Mouse (Mus musculus) hindbrain, embryonic 14.5 days (tissue): ENCODE results near the gene Arl5c. TPM values are rescaled to one million over a fixed set of nuclear protein-coding genes. Genes with fewer than 3 reads are reported as not detected.

Experiments
- ATAC-seq: fragments of 200-750 bp; cut with Nextera tagmentation; 2 replicates; pipeline ENCODE4 v1.8.0; 2017; ENCODE audit warnings: moderate number of reproducible peaks, mild to moderate bottlenecking, moderate TSS enrichment, moderate library complexity; ENCODE audit not compliant: low FRiP score
- DNase-seq: peaks from one replicate; pipeline ENCODE4 v3.0.0-alpha.2; 2015; ENCODE audit warnings: low spot score
- H3K27ac ChIP-seq: fragments of 300-500 bp; sonication (generic); 2 replicates; pipeline ENCODE4 v1.5.1; 2014; ENCODE audit warnings: mild to moderate bottlenecking, moderate library complexity
- H3K27me3 ChIP-seq: fragments of 300-500 bp; sonication (generic); 2 replicates; pipeline ENCODE4 v1.6.1; 2014; ENCODE audit warnings: mild to moderate bottlenecking, low read length, mixed read lengths; ENCODE audit not compliant: control insufficient read depth, insufficient read depth
- H3K36me3 ChIP-seq: fragments of 300-500 bp; sonication (generic); replicated peaks from 2 replicates; pipeline ENCODE4 v1.6.1; 2014; ENCODE audit not compliant: control insufficient read depth, insufficient read depth
- H3K4me1 ChIP-seq: fragments of 300-500 bp; sonication (generic); replicated peaks from 2 replicates; pipeline ENCODE4 v1.6.1; 2014; ENCODE audit warnings: antibody characterized with exemption, low read length, mixed read lengths; ENCODE audit not compliant: control insufficient read depth, insufficient read depth
- H3K4me2 ChIP-seq: fragments of 300-500 bp; sonication (generic); replicated peaks from 2 replicates; pipeline ENCODE4 v1.6.1; 2014; ENCODE audit warnings: mild to moderate bottlenecking, moderate library complexity
- H3K4me3 ChIP-seq: fragments of 300-500 bp; sonication (generic); replicated peaks from 2 replicates; pipeline ENCODE4 v1.5.1; 2014; ENCODE audit warnings: mild to moderate bottlenecking, low read length
- H3K9ac ChIP-seq: fragments of 300-500 bp; sonication (generic); 2 replicates; pipeline ENCODE4 v1.6.1; 2014
- H3K9me3 ChIP-seq: fragments of 300-500 bp; sonication (generic); 2 replicates; pipeline ENCODE4 v1.6.1; 2016; ENCODE audit warnings: low read length; ENCODE audit not compliant: control insufficient read depth
- WGBS: fragments of 180-500 bp; shearing (Covaris S2); extraction: QIAGEN DNeasy Blood & Tissue Kit; methylation state at CpG from one replicate; pipeline ENCODE4 v1.1.7; 2014; 5-methylcytosine and 5-hydroxymethylcytosine counted together
- polyA plus RNA-seq: library from polyadenylated mRNA; unstranded; fragments of >200 nt; fragmentation: Nextera tagmentation; extraction: Ambion mirVana; gene quantifications from 2 replicates; pipeline ENCODE4 v1.2.1, GENCODE M21; 2014

Arl5c gene
- polyA plus RNA-seq, 1 experiment from 2014 or later, result 11.0 TPM

GRCm38 (mm10) chr11:98031443-98031770 lies 35.4 kb upstream of the Arl5c start:
- Histone ChIP-seq H3K36me3 (peaks cover 35% of the 10 kb centered on the region), H3K27ac (no peak overlapping the region), H3K4me1 (peaks cover 22% of the 10 kb centered on the region), H3K4me2 (no peak overlapping the region), H3K27me3 (no peaks in the 10 kb centered on the region), H3K4me3 (no peak overlapping the region), H3K9ac (no peak overlapping the region), H3K9me3 (no peaks in the 10 kb centered on the region)
- ATAC-seq (no peak), DNase-seq (peak; percentile 94)
- WGBS, result 3% methylated on average over 5 of the region's 5 CpGs

GRCm38 (mm10) chr11:98030701-98031442 lies 34.9 kb upstream of the Arl5c start:
- DNase-seq, result no peak
- no peak for ATAC-seq
- no peak overlapping the region for H3K4me3 ChIP-seq
- no peaks in the 10 kb centered on the region for H3K27me3 ChIP-seq
- no peak overlapping the region for H3K27ac ChIP-seq
- no peak overlapping the region for H3K4me2 ChIP-seq
- H3K36me3 ChIP-seq, result peaks cover 35% of the 10 kb centered on the region
- 57% methylated on average over 5 of the region's 5 CpGs for WGBS
- no peaks in the 10 kb centered on the region for H3K9me3 ChIP-seq
- no peak overlapping the region for H3K9ac ChIP-seq
- H3K4me1 ChIP-seq, result peaks cover 20% of the 10 kb centered on the region

- H3K9ac ChIP-seq, result peak overlapping the region; percentile 95
- no peak for ATAC-seq
- no peaks in the 10 kb centered on the region for H3K27me3 ChIP-seq
- H3K27ac ChIP-seq, result no peak overlapping the region
- peaks cover 22% of the 10 kb centered on the region for H3K4me1 ChIP-seq
- H3K36me3 ChIP-seq, result peaks cover 35% of the 10 kb centered on the region
- WGBS, result 25% methylated on average over 7 of the region's 7 CpGs
- DNase-seq, result no peak
- H3K4me2 ChIP-seq, result peak overlapping the region; percentile 83
- peak overlapping the region; percentile 87 for H3K4me3 ChIP-seq
- no peaks in the 10 kb centered on the region for H3K9me3 ChIP-seq
Observed at GRCm38 (mm10) chr11:98027785-98028184, 31.8 kb upstream of the Arl5c start.

- Histone ChIP-seq H3K9me3 (no peaks in the 10 kb centered on the region), H3K4me2 (peak overlapping the region; percentile 83), H3K27ac (peak overlapping the region; percentile 92; the same call in 1 of the 2 replicates), H3K4me3 (peak overlapping the region; percentile 87), H3K4me1 (peaks cover 22% of the 10 kb centered on the region), H3K9ac (peak overlapping the region; percentile 95), H3K27me3 (no peaks in the 10 kb centered on the region), H3K36me3 (peaks cover 35% of the 10 kb centered on the region)
- ATAC-seq (peak; percentile 5; the same call in 1 of the 2 replicates), DNase-seq (no peak)
- under 1% methylated on average over 18 of the region's 18 CpGs for WGBS
Observed at GRCm38 (mm10) chr11:98027297-98027688, 31.3 kb upstream of the Arl5c start.

GRCm38 (mm10) chr11:98026570-98027296 lies 30.8 kb upstream of the Arl5c start, which contains the start of gene Rpl19:
Gene Rpl19, plus strand, starts transcription at chr11:98026710.
- Histone ChIP-seq H3K27me3 (no peaks in the 10 kb centered on the region), H3K4me2 (peak within 1 kb of the TSS; percentile 83), H3K9me3 (no peaks in the 10 kb centered on the region), H3K27ac (peak within 1 kb of the TSS; percentile 92), H3K4me1 (peaks cover 22% of the 10 kb centered on the region), H3K36me3 (peaks cover 35% of the 10 kb centered on the region), H3K9ac (peak within 1 kb of the TSS; percentile 95), H3K4me3 (peak within 1 kb of the TSS; percentile 87)
- peak; percentile 73 for ATAC-seq
- peak; percentile 97 for DNase-seq
- WGBS, result under 1% methylated on average over 55 of the region's 69 CpGs

GRCm38 (mm10) chr11:98026248-98026569 lies 30.2 kb upstream of the Arl5c start:
- H3K9ac ChIP-seq, result peak overlapping the region; percentile 95
- 5% methylated on average over 15 of the region's 15 CpGs for WGBS
- H3K9me3 ChIP-seq, result no peaks in the 10 kb centered on the region
- H3K4me3 ChIP-seq, result peak overlapping the region; percentile 87
- peaks cover 34% of the 10 kb centered on the region for H3K36me3 ChIP-seq
- ATAC-seq (no peak), DNase-seq (no peak)
- H3K27me3 ChIP-seq, result no peaks in the 10 kb centered on the region
- H3K4me2 ChIP-seq, result peak overlapping the region; percentile 83
- peak overlapping the region; percentile 92 for H3K27ac ChIP-seq
- peaks cover 25% of the 10 kb centered on the region for H3K4me1 ChIP-seq

- H3K4me2 ChIP-seq, result no peak overlapping the region
- H3K27me3 ChIP-seq, result no peaks in the 10 kb centered on the region
- WGBS, result 91% methylated on average over 3 of the region's 3 CpGs
- ATAC-seq (no peak), DNase-seq (no peak)
- no peaks in the 10 kb centered on the region for H3K9me3 ChIP-seq
- H3K4me1 ChIP-seq, result peaks cover 42% of the 10 kb centered on the region
- no peak overlapping the region for H3K4me3 ChIP-seq
- no peak overlapping the region for H3K9ac ChIP-seq
- no peak overlapping the region for H3K27ac ChIP-seq
- H3K36me3 ChIP-seq, result peaks cover 17% of the 10 kb centered on the region
Observed at GRCm38 (mm10) chr11:98024516-98024915, 28.5 kb upstream of the Arl5c start.

GRCm38 (mm10) chr11:98022555-98023371 lies 26.8 kb upstream of the Arl5c start, which contains the start of gene Cacnb1:
Gene Cacnb1, minus strand, starts transcription at chr11:98023034.
- Histone ChIP-seq H3K27ac (peak within 1 kb of the TSS; percentile 95), H3K27me3 (no peaks in the 10 kb centered on the region), H3K4me1 (peaks cover 43% of the 10 kb centered on the region), H3K9ac (peak within 1 kb of the TSS; percentile 92), H3K4me3 (peak within 1 kb of the TSS; percentile 80), H3K36me3 (peaks cover 11% of the 10 kb centered on the region), H3K9me3 (no peaks in the 10 kb centered on the region), H3K4me2 (peak within 1 kb of the TSS; percentile 68)
- DNase-seq, result peak; percentile 74
- ATAC-seq, result peak; percentile 54
- WGBS, result under 1% methylated on average over 49 of the region's 52 CpGs

- ATAC-seq, result peak; percentile 56
Observed at GRCm38 (mm10) chr11:98022253-98022554, 26.2 kb upstream of the Arl5c start.

More at GRCm38 (mm10) chr11:98022253-98022554, 26.2 kb upstream of the Arl5c start:
- peaks cover 38% of the 10 kb centered on the region for H3K4me1 ChIP-seq
- H3K27ac ChIP-seq, result peak overlapping the region; percentile 95
- H3K4me2 ChIP-seq, result peak overlapping the region; percentile 68
- H3K27me3 ChIP-seq, result no peaks in the 10 kb centered on the region
- peak overlapping the region; percentile 92 for H3K9ac ChIP-seq
- WGBS, result 0% methylated on average over 21 of the region's 23 CpGs
- H3K4me3 ChIP-seq, result peak overlapping the region; percentile 80
- peaks cover 17% of the 10 kb centered on the region for H3K36me3 ChIP-seq
- no peaks in the 10 kb centered on the region for H3K9me3 ChIP-seq
- no peak for DNase-seq
